Mouse (Mus musculus): ENCODE results near the gene Cxcl16. TPM values are rescaled to one million over a fixed set of nuclear protein-coding genes. Genes with fewer than 3 reads are reported as not detected.

The Cxcl16 gene
- total and polyA plus RNA-seq, 3 experiments: not detected

- peak; percentile 65; the same call in 1 of the 2 replicates for TF ChIP-seq ELF1 (IDR thresholded peaks at IDR 0.05; ENCODE audit: low read depth, low read length)
- no peak for TF ChIP-seq SMC3 (IDR thresholded peaks at IDR 0.05; ENCODE audit: low read depth, low read length)
- TF ChIP-seq GATA1 (IDR thresholded peaks at IDR 0.05; ENCODE audit: low read depth, low read length): peak; percentile 4; the same call in 1 of the 2 replicates
- peak; percentile 74 for TF ChIP-seq NRF1 (IDR thresholded peaks at IDR 0.05; ENCODE audit: insufficient read depth, low read depth, low read length, poor library complexity, severe bottlenecking)
- Histone ChIP-seq H3K9ac (ENCODE audit: control insufficient read depth, low read depth, low read length, poor library complexity, severe bottlenecking) (no peak overlapping the region), H3K79me2 (ENCODE audit: control insufficient read depth, insufficient read depth, low read length, poor library complexity) (no peaks in the 10 kb centered on the region), H3K27me3 (ENCODE audit: control insufficient read depth in 1 of 2, insufficient read depth in 2 of 2, low read length in 2 of 2) (no peaks in the 10 kb centered on the region), H3K4me3 (ENCODE audit: control insufficient read depth in 1 of 2, insufficient read depth in 1 of 2, low read depth in 2 of 2, low read length in 2 of 2) (no peak overlapping the region), H3K36me3 (ENCODE audit: control insufficient read depth in 1 of 2, insufficient read depth in 2 of 2, low read length in 2 of 2) (peaks cover 2 to 16% of the 10 kb centered on the region in 2 experiments; a peak in 3 of 4 replicates), H3K4me1 (ENCODE audit: control insufficient read depth in 1 of 2, insufficient read depth in 2 of 2, low read length in 2 of 2) (peaks cover 7 to 33% of the 10 kb centered on the region in 2 experiments), H3K27ac (ENCODE audit: control insufficient read depth, low read depth, low read length) (no peak overlapping the region), H3K9me3 (replicated peaks; ENCODE audit: insufficient read depth, low read length) (no peaks in the 10 kb centered on the region)
- DNase-seq (ENCODE audit: low read depth, low spot score): peak; percentile 81
Measured at GRCm38 (mm10) chr11:70443964-70444363, 15.8 kb downstream of the Cxcl16 start.

GRCm38 (mm10) chr11:70441882-70442281, 17.9 kb downstream of the Cxcl16 start:
- DNase-seq (ENCODE audit: low read depth, low spot score): no peak
- H3K4me1 ChIP-seq (ENCODE audit: control insufficient read depth in 1 of 2, insufficient read depth in 2 of 2, low read length in 2 of 2): peaks cover 16 to 40% of the 10 kb centered on the region in 2 experiments
- no peak for TF ChIP-seq GABPA (IDR thresholded peaks at IDR 0.05; ENCODE audit: low read depth, low read length)
- TF ChIP-seq USF2 (IDR thresholded peaks at IDR 0.05; ENCODE audit: borderline replicate concordance in 1 of 2, insufficient read depth in 1 of 2, low read depth in 1 of 2, low read length in 2 of 2): no peak
- TF ChIP-seq POLR2AphosphoS2 (IDR thresholded peaks at IDR 0.05; ENCODE audit: low read length): 0 out of 2 replicates have a peak, but pooled peaks have one; percentile 22
- no peak for TF ChIP-seq CHD1 (IDR thresholded peaks at IDR 0.05; ENCODE audit: low read depth, low read length)
- TF ChIP-seq TAL1 (IDR thresholded peaks at IDR 0.05; ENCODE audit: low read length): no peak
- TF ChIP-seq POLR2A (IDR thresholded peaks at IDR 0.05; ENCODE audit: control insufficient read depth in 1 of 2, insufficient read depth in 1 of 2, low read depth in 1 of 2, low read length in 2 of 2, poor library complexity in 1 of 2): peak in 1 of 2 experiments; percentile 39; a peak in 1 of 4 replicates
- no peak overlapping the region for H3K4me3 ChIP-seq (ENCODE audit: control insufficient read depth in 1 of 2, insufficient read depth in 1 of 2, low read depth in 2 of 2, low read length in 2 of 2)
- no peaks in the 10 kb centered on the region for H3K79me2 ChIP-seq (ENCODE audit: control insufficient read depth, insufficient read depth, low read length, poor library complexity)
- no peak overlapping the region for H3K9ac ChIP-seq (ENCODE audit: control insufficient read depth, low read depth, low read length, poor library complexity, severe bottlenecking)
- H3K9me3 ChIP-seq (replicated peaks; ENCODE audit: insufficient read depth, low read length): no peaks in the 10 kb centered on the region
- H3K27ac ChIP-seq (ENCODE audit: control insufficient read depth, low read depth, low read length): no peak overlapping the region
- peaks cover 2 to 30% of the 10 kb centered on the region in 2 experiments; a peak in 3 of 4 replicates for H3K36me3 ChIP-seq (ENCODE audit: control insufficient read depth in 1 of 2, insufficient read depth in 2 of 2, low read length in 2 of 2)
- no peaks in the 10 kb centered on the region for H3K27me3 ChIP-seq (ENCODE audit: control insufficient read depth in 1 of 2, insufficient read depth in 2 of 2, low read length in 2 of 2)

GRCm38 (mm10) chr11:70440637-70441036, 19.1 kb downstream of the Cxcl16 start:
- peaks cover 14 to 39% of the 10 kb centered on the region in 2 experiments for H3K4me1 ChIP-seq (ENCODE audit: control insufficient read depth in 1 of 2, insufficient read depth in 2 of 2, low read length in 2 of 2)
- H3K36me3 ChIP-seq (ENCODE audit: control insufficient read depth in 1 of 2, insufficient read depth in 2 of 2, low read length in 2 of 2): peaks cover 2 to 31% of the 10 kb centered on the region in 2 experiments; a peak in 3 of 4 replicates
- H3K79me2 ChIP-seq (ENCODE audit: control insufficient read depth, insufficient read depth, low read length, poor library complexity): no peaks in the 10 kb centered on the region
- H3K9me3 ChIP-seq (replicated peaks; ENCODE audit: insufficient read depth, low read length): no peaks in the 10 kb centered on the region
- no peak overlapping the region for H3K27ac ChIP-seq (ENCODE audit: control insufficient read depth, low read depth, low read length)
- H3K9ac ChIP-seq (ENCODE audit: control insufficient read depth, low read depth, low read length, poor library complexity, severe bottlenecking): no peak overlapping the region
- no peaks in the 10 kb centered on the region for H3K27me3 ChIP-seq (ENCODE audit: control insufficient read depth in 1 of 2, insufficient read depth in 2 of 2, low read length in 2 of 2)
- no peak for DNase-seq (ENCODE audit: low read depth, low spot score)
- no peak overlapping the region for H3K4me3 ChIP-seq (ENCODE audit: control insufficient read depth in 1 of 2, insufficient read depth in 1 of 2, low read depth in 2 of 2, low read length in 2 of 2)
- TF ChIP-seq CHD2 (IDR thresholded peaks at IDR 0.05; ENCODE audit: low read length): no peak
- no peak for TF ChIP-seq CTCF (IDR thresholded peaks at IDR 0.05 in 2 of 3, conservative IDR thresholded peaks at IDR 0.05 in 1 of 3; ENCODE audit: control insufficient read depth in 1 of 3, insufficient read depth in 1 of 3, low read depth in 2 of 3, low read length in 3 of 3, poor library complexity in 1 of 3, severe bottlenecking in 1 of 3)
- TF ChIP-seq MAX (IDR thresholded peaks at IDR 0.05; ENCODE audit: low read length): no peak
- no peak for TF ChIP-seq SIN3A (IDR thresholded peaks at IDR 0.05; ENCODE audit: low read length)
- TF ChIP-seq POLR2A (IDR thresholded peaks at IDR 0.05; ENCODE audit: control insufficient read depth in 1 of 2, insufficient read depth in 1 of 2, low read depth in 1 of 2, low read length in 2 of 2, poor library complexity in 1 of 2): no peak
- no peak for TF ChIP-seq NRF1 (IDR thresholded peaks at IDR 0.05; ENCODE audit: insufficient read depth, low read depth, low read length, poor library complexity, severe bottlenecking)
- no peak for TF ChIP-seq ETS1 (IDR thresholded peaks at IDR 0.05; ENCODE audit: low read depth, low read length)
- TF ChIP-seq MAFK (IDR thresholded peaks at IDR 0.05; ENCODE audit: borderline replicate concordance, low read depth, low read length): no peak
- TF ChIP-seq POLR2AphosphoS2 (IDR thresholded peaks at IDR 0.05; ENCODE audit: low read length): no peak
